Mouse (Mus musculus) left cerebral cortex, adult 6 months (tissue): ENCODE data around the gene Slc25a10. TPM values are rescaled to one million over a fixed set of nuclear protein-coding genes. Genes with fewer than 3 reads are reported as not detected.

Source experiments
- long read RNA-seq, 2 experiments: library from polyadenylated mRNA; unstranded; transcript quantifications; one replicate each; pipeline ENCODE4 v2.0.0; 2019 to 2020
- polyA plus RNA-seq: library from polyadenylated mRNA; unstranded; fragments of <200 nt; fragmentation: Nextera tagmentation; gene quantifications from 2 replicates; pipeline ENCODE4 v1.2.3, GENCODE M21; 2021

The Slc25a10 gene
- polyA plus RNA-seq = 13.9 and 14.7 TPM in 2 replicates
- long read RNA-seq, experiment 1, transcript Slc25a10-201 (11 exons, 2,023 nt) = major isoform, 86 of 100 reads
- long read RNA-seq, experiment 1, partial matches to known transcripts = 5 of 100 reads
- long read RNA-seq, experiment 1, other reads (novel, unspliced or antisense) = 6 of 100 reads
- long read RNA-seq, experiment 2, transcript Slc25a10-201 (11 exons, 2,023 nt) = major isoform, 7 of 8 reads
- long read RNA-seq, experiment 2, partial matches to known transcripts = 0 of 8 reads
- long read RNA-seq, experiment 2, other reads (novel, unspliced or antisense) = 1 of 8 reads

DNA sequence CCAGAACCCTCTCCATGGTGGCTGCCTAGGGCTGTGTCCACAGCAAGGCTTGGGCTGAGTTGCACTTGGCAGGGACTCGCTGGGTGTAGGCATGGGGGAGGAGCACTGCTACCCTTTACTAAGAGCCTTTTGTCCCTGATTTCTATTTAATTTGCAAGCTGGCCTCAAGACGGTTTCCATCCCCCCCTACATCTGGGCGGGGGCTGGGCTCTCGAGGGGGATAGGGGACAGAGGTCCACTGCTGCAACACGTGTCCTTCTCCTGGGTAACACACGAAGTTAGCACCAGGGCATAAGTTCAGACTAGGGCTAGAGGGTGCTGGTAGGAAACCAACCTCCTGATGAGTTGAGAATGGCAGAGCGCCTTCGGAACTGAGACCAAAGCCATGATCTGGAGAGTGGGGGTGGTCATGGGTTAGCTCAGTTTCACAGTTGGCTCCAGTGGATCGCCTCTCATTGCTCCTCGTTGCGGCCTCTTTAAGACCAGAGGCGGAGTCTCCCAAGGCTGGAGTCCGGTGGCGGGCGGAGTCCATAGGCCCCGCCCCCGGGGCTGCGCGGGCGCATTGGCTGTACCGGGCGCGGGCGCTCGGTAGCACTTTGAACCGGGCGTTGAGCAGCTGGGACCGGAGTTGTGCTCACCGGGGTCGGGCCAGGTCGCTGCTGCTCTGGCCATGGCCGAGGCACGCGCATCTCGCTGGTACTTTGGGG, at the start of gene Slc25a10:
Gene Slc25a10 (plus strand): TSS at position 524 of the 707 bp plus-strand sequence.

DNA sequence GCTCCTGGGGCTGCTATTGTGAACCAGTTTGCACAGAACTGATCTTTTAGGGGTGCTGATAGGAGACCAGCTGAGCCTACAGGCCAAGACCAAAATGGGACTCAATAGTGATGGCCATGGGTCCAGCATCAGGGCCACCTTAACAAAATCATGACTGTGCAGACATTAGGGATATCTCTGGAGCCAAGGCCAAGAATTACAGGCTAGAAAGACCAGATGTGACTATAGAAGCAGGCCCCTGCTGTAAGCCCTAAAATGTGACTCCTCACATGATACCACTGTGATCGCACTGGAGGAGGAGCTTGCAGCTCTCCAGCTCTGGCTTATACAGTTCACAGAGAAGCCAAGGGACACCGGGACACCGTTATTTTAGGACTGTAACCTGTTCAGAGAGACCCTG, 49.3 kb upstream of the Slc25a10 start, which contains the start of gene Tspan10:
Gene Tspan10 (plus strand): TSS at position 301 of the 400 bp plus-strand sequence.

DNA sequence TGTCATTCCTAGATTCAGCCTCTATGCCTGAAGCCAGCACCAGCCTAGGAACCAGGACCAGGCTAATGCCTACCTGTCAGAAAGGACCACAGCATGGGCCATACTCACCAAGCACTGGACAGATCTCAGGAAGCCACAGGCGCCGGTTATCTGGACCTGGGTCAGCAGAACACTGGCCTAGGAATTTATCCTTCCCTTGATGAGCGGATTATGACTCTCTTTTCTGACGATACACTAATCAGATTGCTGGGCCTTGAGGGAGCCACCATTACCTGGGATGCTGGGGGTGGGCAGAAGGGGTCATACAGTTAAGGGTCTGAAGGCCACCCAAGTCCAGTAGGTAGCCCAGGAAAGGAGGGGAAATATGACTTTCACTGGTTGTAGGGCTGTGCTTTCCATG, 38.3 kb upstream of the Slc25a10 start, which contains the start of gene Pde6g:
Gene Pde6g (minus strand): TSS at position 195 of the 400 bp plus-strand sequence.

DNA sequence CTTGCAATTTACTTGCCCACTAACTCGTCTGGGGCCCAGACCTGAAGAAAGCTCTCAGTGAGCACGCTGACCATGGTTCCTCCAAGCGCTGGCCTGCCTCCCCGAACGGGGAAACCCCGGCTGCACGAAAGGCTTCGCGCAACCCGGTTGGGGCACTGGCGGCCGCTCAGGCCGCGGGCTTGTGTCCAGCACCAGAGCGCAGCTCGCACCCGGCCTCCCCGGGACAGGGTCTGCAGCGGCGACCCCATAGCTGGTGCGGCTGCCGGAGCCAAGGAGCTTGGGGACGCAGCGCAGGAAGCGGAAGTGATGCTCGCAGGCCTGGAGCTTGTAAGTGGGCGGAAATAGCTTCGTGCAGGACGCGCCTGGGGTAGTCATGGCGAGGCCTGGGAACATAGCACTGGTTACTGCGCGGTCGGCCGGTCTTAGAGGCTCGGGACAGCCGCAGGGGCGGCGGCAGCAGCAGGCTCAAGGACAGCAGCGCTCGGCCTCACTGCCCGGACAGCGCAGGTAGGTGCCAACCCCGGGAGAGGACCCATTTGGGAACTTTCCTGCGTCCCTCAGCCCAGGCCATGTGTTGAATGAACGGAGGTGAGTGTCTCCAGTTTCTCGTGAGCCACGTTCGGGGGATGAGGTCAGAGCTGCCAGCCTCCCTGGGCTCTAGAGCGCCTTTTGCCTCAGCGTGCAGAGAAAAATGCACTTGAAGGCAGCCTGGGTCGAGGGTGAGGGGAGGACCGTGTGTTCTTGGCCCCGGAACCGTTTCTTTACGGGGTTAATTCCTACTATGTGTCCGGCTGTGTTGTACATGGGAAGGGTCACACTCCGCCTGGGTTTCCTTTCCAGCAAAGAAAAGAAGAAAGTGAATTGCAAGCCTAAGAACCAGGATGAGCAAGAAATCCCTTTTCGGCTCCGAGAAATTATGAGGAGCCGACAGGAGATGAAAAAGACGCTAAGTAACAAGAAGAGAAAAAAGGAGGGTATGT, 33.6 kb upstream of the Slc25a10 start, which contains the start of the genes Oxld1 and Ccdc137:
Gene Oxld1 (minus strand): TSS at position 297 of the 980 bp plus-strand sequence.
Gene Ccdc137 (plus strand): TSS at position 344 of the 980 bp plus-strand sequence.

DNA sequence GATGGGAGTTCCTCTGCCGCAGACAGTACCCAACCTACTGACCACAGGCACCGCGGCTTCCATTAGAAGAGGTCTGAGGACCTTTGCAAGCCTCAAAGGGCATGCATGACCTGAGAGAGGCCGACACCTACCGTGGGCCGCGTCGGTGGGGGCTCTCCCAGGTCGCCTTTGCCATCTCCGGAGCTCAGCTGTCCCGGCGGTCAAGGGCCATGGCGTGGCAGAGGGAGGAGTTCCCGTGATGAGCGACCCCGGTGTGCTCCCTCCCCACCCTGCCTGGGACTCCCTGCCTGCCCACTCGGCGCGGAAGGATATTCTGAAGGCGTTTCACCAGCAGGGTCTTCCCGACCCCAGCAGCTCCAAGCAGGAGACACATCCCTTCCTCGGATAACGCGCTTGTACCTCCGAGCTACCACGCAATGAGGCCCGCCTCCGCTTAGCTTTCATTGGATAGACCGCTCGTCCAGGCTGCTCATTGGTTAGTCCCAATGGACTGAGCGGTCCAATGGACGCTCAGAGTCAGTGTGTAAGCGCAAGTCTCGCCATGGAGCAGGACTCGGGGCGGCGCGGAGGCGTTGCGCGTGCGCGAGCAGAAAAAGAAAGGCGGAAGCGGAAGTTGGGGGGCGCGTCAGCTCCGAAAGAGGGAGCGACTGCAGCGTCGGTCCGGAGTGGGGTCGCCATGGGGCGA, 24.4 kb upstream of the Slc25a10 start, which contains the start of gene Arl16:
Gene Arl16 (minus strand): TSS at position 557 of the 685 bp plus-strand sequence.

DNA sequence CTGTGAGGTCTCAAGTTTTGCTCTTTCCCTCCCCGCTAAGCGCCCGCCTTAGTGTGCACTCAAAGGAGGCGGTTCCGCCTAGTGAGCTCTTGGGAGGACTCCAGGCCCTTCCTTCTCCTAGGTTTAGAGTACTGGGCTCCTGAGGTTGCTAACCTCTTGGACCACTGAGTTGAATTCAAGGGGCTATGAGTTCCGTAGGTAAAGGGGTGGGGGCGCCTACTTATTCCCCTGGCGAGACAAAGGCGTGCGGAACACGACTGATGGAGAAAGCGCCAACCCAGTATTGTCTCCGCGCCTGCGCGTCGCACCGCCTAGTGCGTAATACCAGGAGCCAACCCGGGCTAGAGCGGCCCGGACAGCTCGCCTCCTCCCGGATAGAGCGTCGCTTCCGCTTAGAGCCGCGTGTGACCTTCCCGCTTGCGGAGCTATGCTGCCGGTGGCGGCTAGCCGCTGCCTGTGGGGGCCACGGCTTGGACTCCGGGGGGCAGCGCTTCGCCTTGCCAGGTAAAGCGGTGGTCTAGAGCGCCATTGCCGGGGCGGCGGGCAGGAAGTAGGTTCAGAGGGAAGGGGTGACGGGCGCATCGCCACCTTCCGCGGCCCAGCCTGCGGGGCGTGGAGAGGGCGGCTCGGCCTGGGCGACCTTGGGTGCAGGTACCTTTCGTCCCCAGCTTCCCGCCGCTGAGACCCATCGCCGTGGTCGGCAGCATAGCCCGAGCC, 7.2 kb upstream of the Slc25a10 start, which contains the start of gene Mrpl12:
Gene Mrpl12 (plus strand): TSS at position 349 of the 717 bp plus-strand sequence.

DNA sequence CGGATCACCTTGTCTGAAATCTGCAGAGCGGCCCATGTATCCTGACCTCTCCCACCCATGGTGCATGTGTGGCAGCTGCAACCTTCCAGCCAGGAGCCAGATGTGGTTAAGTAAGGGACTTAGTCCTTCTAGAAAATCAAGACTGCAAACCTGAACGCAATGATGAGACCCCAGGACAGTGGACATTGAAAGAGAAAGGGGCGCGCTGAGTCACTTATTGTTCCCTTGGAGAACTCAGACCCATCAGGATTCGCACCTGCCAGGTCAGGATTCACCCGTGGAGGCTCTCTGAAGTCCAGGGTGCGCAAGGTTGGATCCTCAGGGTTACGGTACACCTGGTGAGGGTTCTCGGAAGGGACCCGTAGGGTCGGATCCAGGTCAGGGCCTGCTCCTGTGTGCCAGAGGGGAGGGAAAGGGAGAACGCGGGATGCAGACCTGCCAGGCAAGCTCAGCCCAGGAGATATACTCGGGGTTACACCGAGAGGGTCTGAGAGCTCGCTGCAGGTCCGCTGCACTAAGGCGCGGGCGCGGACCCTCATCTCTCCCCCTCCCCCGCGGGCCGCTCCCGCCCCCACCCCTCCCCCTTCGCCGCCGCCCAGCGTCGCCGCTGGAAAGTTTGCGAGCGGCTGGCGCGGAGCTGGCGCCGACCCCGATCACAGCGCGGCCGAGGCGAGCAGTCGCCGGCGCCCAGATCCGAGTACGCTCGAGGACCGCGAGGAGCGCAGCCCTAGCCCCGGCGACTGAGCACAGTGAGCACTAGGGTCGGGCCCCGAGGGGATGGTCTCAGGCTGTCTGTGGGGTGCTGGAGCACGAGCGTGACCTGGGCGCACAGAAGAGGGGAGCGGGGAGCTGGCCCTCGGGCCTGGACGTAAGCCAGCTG, 38.7 kb downstream of the Slc25a10 start, which contains the start of gene Gcgr:
Gene Gcgr (plus strand): TSS at position 615 of the 880 bp plus-strand sequence.

Other genes starting within 250 kb of the Slc25a10 start
- 2,011 and 2,306 TPM in 2 replicates for gene Actg1, start 143.3 kb upstream of the Slc25a10 start, polyA plus RNA-seq
- gene Fscn2, start 130.3 kb upstream of the Slc25a10 start, polyA plus RNA-seq = 0.72 and 1.2 TPM in 2 replicates
- gene Faap100, start 113.1 kb upstream of the Slc25a10 start, polyA plus RNA-seq = 6.8 and 7.3 TPM in 2 replicates
- 4.6 and 5.8 TPM in 2 replicates for gene Nploc4, start 54.1 kb upstream of the Slc25a10 start, polyA plus RNA-seq
- not detected in 2 replicates for gene Tspan10, start 49.2 kb upstream of the Slc25a10 start, polyA plus RNA-seq
- gene Pde6g, start 38.3 kb upstream of the Slc25a10 start, polyA plus RNA-seq = 0.31 and 0.44 TPM in 2 replicates
- gene Oxld1, start 33.8 kb upstream of the Slc25a10 start, polyA plus RNA-seq = 33.4 and 35.5 TPM in 2 replicates
- 26.0 and 30.0 TPM in 2 replicates for gene Ccdc137, start 33.7 kb upstream of the Slc25a10 start, polyA plus RNA-seq
- gene Arl16, start 24.2 kb upstream of the Slc25a10 start, polyA plus RNA-seq = 72.4 and 90.6 TPM in 2 replicates
- 113 and 125 TPM in 2 replicates for gene Mrpl12, start 7.2 kb upstream of the Slc25a10 start, polyA plus RNA-seq
- gene Gcgr, start 38.9 kb downstream of the Slc25a10 start, polyA plus RNA-seq = 0.05 TPM in 1 of 2 replicates, not detected in the other
- 231 and 232 TPM in 2 replicates for gene Mcrip1, start 57.9 kb downstream of the Slc25a10 start, polyA plus RNA-seq
- not detected in 2 replicates for gene Ppp1r27, start 59.3 kb downstream of the Slc25a10 start, polyA plus RNA-seq
- 99.2 and 113 TPM in 2 replicates for gene P4hb, start 81.4 kb downstream of the Slc25a10 start, polyA plus RNA-seq
- 186 and 291 TPM in 2 replicates for gene Arhgdia, start 89.8 kb downstream of the Slc25a10 start, polyA plus RNA-seq
- gene Alyref, start 106.5 kb downstream of the Slc25a10 start, polyA plus RNA-seq = 7.2 and 21.6 TPM in 2 replicates
- gene Anapc11, start 106.6 kb downstream of the Slc25a10 start, polyA plus RNA-seq = 76.6 and 229 TPM in 2 replicates
- 0.61 and 0.85 TPM in 2 replicates for gene Npb, start 116.6 kb downstream of the Slc25a10 start, polyA plus RNA-seq
- 109 and 110 TPM in 2 replicates for gene Pcyt2, start 126.1 kb downstream of the Slc25a10 start, polyA plus RNA-seq
- gene Sirt7, start 133.4 kb downstream of the Slc25a10 start, polyA plus RNA-seq = 21.5 and 24.4 TPM in 2 replicates
- 14.1 and 24.2 TPM in 2 replicates for gene Mafg, start 141.8 kb downstream of the Slc25a10 start, polyA plus RNA-seq
- 4.4 and 5.1 TPM in 2 replicates for gene Pycr1, start 151.9 kb downstream of the Slc25a10 start, polyA plus RNA-seq
- gene Myadml2, start 156.3 kb downstream of the Slc25a10 start, polyA plus RNA-seq = 7.4 and 9.6 TPM in 2 replicates
- gene Notum, start 169.3 kb downstream of the Slc25a10 start, polyA plus RNA-seq = 0.55 and 3.6 TPM in 2 replicates
- gene Aspscr1, start 181.1 kb downstream of the Slc25a10 start, polyA plus RNA-seq = 48.4 and 50.7 TPM in 2 replicates
- 82.4 and 87.0 TPM in 2 replicates for gene Cenpx, start 221.9 kb downstream of the Slc25a10 start, polyA plus RNA-seq
- 6.3 and 8.2 TPM in 2 replicates for gene Lrrc45, start 222.1 kb downstream of the Slc25a10 start, polyA plus RNA-seq
- gene Rac3, start 229.6 kb downstream of the Slc25a10 start, polyA plus RNA-seq = 38.2 and 40.8 TPM in 2 replicates
- gene Dcxr, start 235.4 kb downstream of the Slc25a10 start, polyA plus RNA-seq = 20.5 and 25.7 TPM in 2 replicates
- 2.0 and 2.1 TPM in 2 replicates for gene Cbr2, start 240.3 kb downstream of the Slc25a10 start, polyA plus RNA-seq